9 mouse cellular contexts compared by ENCODE assay signal in genomic region chr5:135263866-135264503, GRCm38 (mm10). TPM values are rescaled to one million over a fixed set of nuclear protein-coding genes. Genes with fewer than 3 reads are reported as not detected.
A peak's percentile ranks its signal among the peaks of the same experiment; 100 is the strongest.
DNase-seq lines count a peak whose midpoint lies in the region; ATAC-seq lines count a peak whose summit lies in the region.
"Had no signal": no experiment of that assay in that cellular context is flagged by ENCODE, and none has a peak within 500 bp of the region (broad histone marks: within the 10 kb centered on the region; RNA-seq: fewer than 3 reads in every experiment).

No protein-coding gene starts in this region.

- no peak for ATAC-seq in cerebellum, adult (ENCODE audit: insufficient number of reproducible peaks, low FRiP score, low TSS enrichment)
- 0 out of 2 replicates have a peak, but pooled peaks have one; percentile 46 for ATAC-seq in forebrain, embryonic 11.5 days (replicated peaks; ENCODE audit: low FRiP score)
- peak; percentile 90 for ATAC-seq in lung, embryonic 16.5 days (ENCODE audit: low read depth)

- H3K9me3 ChIP-seq in forebrain, embryonic 11.5 days (ENCODE audit: control insufficient read depth, low read length) = no peaks in the 10 kb centered on the region
- no peaks in the 10 kb centered on the region for H3K9me3 ChIP-seq in lung, embryonic 16.5 days (ENCODE audit: control insufficient read depth, low read length)

- DNase-seq in cerebellum, postnatal 25 days = peak; percentile 16 to 27
- peak; percentile 65 for DNase-seq in forebrain, embryonic 11.5 days (ENCODE audit: low spot score)
- DNase-seq in heart, postnatal 25 days (ENCODE audit: low spot score) = peak; percentile 62
- peak; percentile 39 to 54 for DNase-seq in kidney, postnatal 36 days
- peak; percentile 79 for DNase-seq in right cerebral cortex, postnatal 10 days (ENCODE audit: low spot score in 2 of 2)
- no peak for DNase-seq in c-Kit-positive CD71-positive TER-119-positive erythroid progenitor cells, embryonic 14.5 days (ENCODE audit: low spot score)

- WGBS in forebrain, embryonic 11.5 days = 14% methylated on average over 17 of the region's 17 CpGs
- WGBS in lung, embryonic 16.5 days = 10% methylated on average over 16 of the region's 17 CpGs

- no peaks in the 10 kb centered on the region for H3K36me3 ChIP-seq in forebrain, embryonic 11.5 days (ENCODE audit: control insufficient read depth, insufficient read depth, low read length)
- no peaks in the 10 kb centered on the region for H3K36me3 ChIP-seq in lung, embryonic 16.5 days (ENCODE audit: control insufficient read depth, insufficient read depth, low read length)

- H3K4me1 ChIP-seq in forebrain, embryonic 11.5 days (replicated peaks; ENCODE audit: control insufficient read depth, insufficient read depth, low read length) = peaks cover 6% of the 10 kb centered on the region
- peaks cover 13% of the 10 kb centered on the region for H3K4me1 ChIP-seq in lung, embryonic 16.5 days (replicated peaks; ENCODE audit: control insufficient read depth, insufficient read depth, low read length)

- H3K27me3 ChIP-seq in forebrain, embryonic 11.5 days (ENCODE audit: control insufficient read depth, insufficient read depth, low read length) = no peaks in the 10 kb centered on the region
- H3K27me3 ChIP-seq in lung, embryonic 16.5 days (ENCODE audit: control insufficient read depth, insufficient read depth, low read depth, low read length) = no peaks in the 10 kb centered on the region

- H3K4me2 ChIP-seq in forebrain, embryonic 11.5 days (ENCODE audit: low read depth, low read length, severe bottlenecking) = peak overlapping the region; percentile 21; the same call in 1 of the 2 replicates
- H3K4me2 ChIP-seq in lung, embryonic 16.5 days (ENCODE audit: low read depth, low read length) = peak overlapping the region; percentile 53

- no peak overlapping the region for H3K4me3 ChIP-seq in forebrain, embryonic 11.5 days (ENCODE audit: low read depth, low read length)
- peak overlapping the region; percentile 24 for H3K4me3 ChIP-seq in lung, embryonic 16.5 days (ENCODE audit: low read length)
- H3K4me3 ChIP-seq: erythroblast, embryonic 14.5 days had no signal

- no peak overlapping the region for H3K27ac ChIP-seq in forebrain, embryonic 11.5 days (ENCODE audit: low read depth, low read length)
- peak overlapping the region; percentile 78 for H3K27ac ChIP-seq in lung, embryonic 16.5 days (ENCODE audit: low read length)

- intact Hi-C loops in heart, postnatal 25 days (cut with DNase I) = no loop called here

- peak overlapping the region; percentile 12; the same call in 1 of the 2 replicates for H3K9ac ChIP-seq in forebrain, embryonic 11.5 days (ENCODE audit: low read length)
- H3K9ac ChIP-seq in lung, embryonic 16.5 days (ENCODE audit: low read length) = peak overlapping the region; percentile 62

RNA-seq across cellular contexts. Expression of gene Fzd9, which starts 13.0 kb away (rescaled TPM):
- polyA plus RNA-seq in forebrain, embryonic 11.5 days (2014; fragmentation: Nextera tagmentation; extraction: Ambion mirVana) = 19.5 and 19.7 TPM in 2 replicates
- under 1 TPM; 0.61 to 0.73 TPM for total RNA-seq in heart, postnatal 25 days (2021)
- 1.1 TPM in 2 replicates for polyA plus RNA-seq in lung, embryonic 16.5 days (2015; fragmentation: Nextera tagmentation; extraction: Ambion mirVana)
